Mouse (Mus musculus) ES-E14 (cell line): ENCODE results near the gene Stip1. TPM values are rescaled to one million over a fixed set of nuclear protein-coding genes. Genes with fewer than 3 reads are reported as not detected.

Experiments used
- DNase-seq: peaks from one replicate; pipeline ENCODE4 v3.0.0-alpha.2; 2013; ENCODE audit warnings: low read depth, low spot score
- H3K27ac ChIP-seq: 2 replicates; pipeline ENCODE4 v1.5.1; 2012; ENCODE audit warnings: low read depth, mild to moderate bottlenecking, low read length, moderate library complexity, mixed read lengths; ENCODE audit not compliant: poor library complexity, insufficient read depth, severe bottlenecking
- H3K36me3 ChIP-seq: 2 replicates; pipeline ENCODE4 v1.6.1; 2012; ENCODE audit warnings: mild to moderate bottlenecking, low read length, moderate library complexity, mixed read lengths; ENCODE audit not compliant: control insufficient read depth, poor library complexity, insufficient read depth, severe bottlenecking
- H3K4me1 ChIP-seq, 2 experiments: fragments of 150-350 bp in 1 of 2; sonication (generic) in 1 of 2; 2 replicates each; pipeline ENCODE4 v1.6.1; 2012; ENCODE audit warnings: low read length in 2 of 2, mild to moderate bottlenecking in 1 of 2, mixed read lengths in 1 of 2; ENCODE audit not compliant: control insufficient read depth in 2 of 2, insufficient read depth in 2 of 2, poor library complexity in 1 of 2
- H3K4me3 ChIP-seq, 2 experiments: fragments of 150-350 bp in 1 of 2; sonication (generic) in 1 of 2; 2 replicates each; pipeline ENCODE4 v1.5.1; 2012; ENCODE audit warnings: low read length in 2 of 2, low read depth in 1 of 2, mild to moderate bottlenecking in 1 of 2, mixed read lengths in 1 of 2; ENCODE audit not compliant: insufficient read depth in 1 of 2, poor library complexity in 1 of 2, severe bottlenecking in 1 of 2
- H3K9ac ChIP-seq: 2 replicates; pipeline ENCODE4 v1.6.1; 2012; ENCODE audit warnings: low read depth, mild to moderate bottlenecking, low read length, mixed read lengths; ENCODE audit not compliant: poor library complexity, insufficient read depth, severe bottlenecking
- H3K9me3 ChIP-seq: fragments of 150-350 bp; sonication (generic); 2 replicates; pipeline ENCODE4 v1.6.1; 2012; ENCODE audit warnings: low read depth, mild to moderate bottlenecking, low read length; ENCODE audit not compliant: control insufficient read depth, insufficient read depth
- CHD2 ChIP-seq: IDR thresholded peaks from 2 replicates; pipeline ENCODE4 v1.6.1; 2014; ENCODE audit warnings: mild to moderate bottlenecking, low read depth, low read length, inconsistent platforms
- HCFC1 ChIP-seq: IDR thresholded peaks from 2 replicates; pipeline ENCODE4 v1.6.1; 2012; ENCODE audit warnings: low read length, inconsistent platforms, borderline replicate concordance; ENCODE audit not compliant: insufficient read depth
- MAFK ChIP-seq: IDR thresholded peaks from 2 replicates; pipeline ENCODE4 v1.6.1; 2014; ENCODE audit warnings: mild to moderate bottlenecking, low read depth, low read length, inconsistent platforms; ENCODE audit not compliant: insufficient read depth
- ZC3H11A ChIP-seq: IDR thresholded peaks from 2 replicates; pipeline ENCODE4 v1.6.1; 2012; ENCODE audit warnings: low read depth, mild to moderate bottlenecking, inconsistent platforms, low read length, borderline replicate concordance
- ZNF384 ChIP-seq: IDR thresholded peaks from 2 replicates; pipeline ENCODE4 v1.6.1; 2012; ENCODE audit warnings: low read depth, low read length, inconsistent platforms
- in situ Hi-C, 2 experiments: fragments of 600-800 bp; cut with MboI; formaldehyde crosslinking; loops; one replicate each; pipeline ENCODE4 v1.15.1; 2025; ENCODE audit warnings: low sequenced_read_pairs in 2 of 2, inconsistent platforms in 1 of 2; ENCODE audit not compliant: unreplicated experiment in 2 of 2
- total RNA-seq: library from RNA; depleted of rRNA; stranded (reverse); fragments of 300-350 nt; gene quantifications from 2 replicates; pipeline ENCODE4 v1.2.3, GENCODE M21; 2012

Gene Stip1
- total RNA-seq, 1 experiment: 280 TPM

- Histone ChIP-seq H3K36me3 (peaks cover 20% of the 10 kb centered on the region), H3K4me3 (no peak overlapping the region)
Measured at GRCm38 (mm10) chr19:6983621-6984020, 56.1 kb downstream of the Stip1 start.

GRCm38 (mm10) chr19:6981465-6981864, 58.3 kb downstream of the Stip1 start:
- peaks cover 39% of the 10 kb centered on the region for H3K36me3 ChIP-seq
- no peak overlapping the region for H3K9ac ChIP-seq
- H3K9me3 ChIP-seq: no peaks in the 10 kb centered on the region
- TF ChIP-seq MAFK (no peak), ZNF384 (no peak), ZC3H11A (no peak), HCFC1 (no peak), CHD2 (no peak)
- peak overlapping the region in 1 of 2 experiments; percentile 80; a peak in 1 of 4 replicates for H3K4me3 ChIP-seq
- H3K27ac ChIP-seq: no peak overlapping the region
- DNase-seq: no peak
- in situ Hi-C loops: no loop called here
- H3K4me1 ChIP-seq: peaks cover 3 to 17% of the 10 kb centered on the region in 2 experiments; a peak in 3 of 4 replicates

More at GRCm38 (mm10) chr19:6983621-6984020, 56.1 kb downstream of the Stip1 start:
- no peak for DNase-seq
- in situ Hi-C loops: no loop called here
- TF ChIP-seq CHD2 (no peak), ZNF384 (no peak), HCFC1 (no peak), MAFK (no peak), ZC3H11A (no peak)
- H3K9ac ChIP-seq: no peak overlapping the region
- H3K9me3 ChIP-seq: no peaks in the 10 kb centered on the region
- H3K4me1 ChIP-seq: peaks cover 3 to 12% of the 10 kb centered on the region in 2 experiments; a peak in 3 of 4 replicates
- H3K27ac ChIP-seq: no peak overlapping the region

- Histone ChIP-seq H3K4me1 (peaks cover 3 to 15% of the 10 kb centered on the region in 2 experiments; a peak in 3 of 4 replicates), H3K27ac (peak within 1 kb of the TSS; percentile 90), H3K9me3 (no peaks in the 10 kb centered on the region), H3K36me3 (peaks cover 42% of the 10 kb centered on the region), H3K4me3 (peak within 1 kb of the TSS; percentile 80 to 93), H3K9ac (peak within 1 kb of the TSS; percentile 97)
- TF ChIP-seq HCFC1 (no peak), CHD2 (0 out of 2 replicates have a peak, but pooled peaks have one; percentile 33)
- DNase-seq: peak; percentile 98
- in situ Hi-C loops: no loop called here
Measured at GRCm38 (mm10) chr19:6980381-6981093, 59.2 kb downstream of the Stip1 start, which contains the start of gene Fkbp2. Fkbp2 (minus strand) TSS chr19:6980501.

DNA sequence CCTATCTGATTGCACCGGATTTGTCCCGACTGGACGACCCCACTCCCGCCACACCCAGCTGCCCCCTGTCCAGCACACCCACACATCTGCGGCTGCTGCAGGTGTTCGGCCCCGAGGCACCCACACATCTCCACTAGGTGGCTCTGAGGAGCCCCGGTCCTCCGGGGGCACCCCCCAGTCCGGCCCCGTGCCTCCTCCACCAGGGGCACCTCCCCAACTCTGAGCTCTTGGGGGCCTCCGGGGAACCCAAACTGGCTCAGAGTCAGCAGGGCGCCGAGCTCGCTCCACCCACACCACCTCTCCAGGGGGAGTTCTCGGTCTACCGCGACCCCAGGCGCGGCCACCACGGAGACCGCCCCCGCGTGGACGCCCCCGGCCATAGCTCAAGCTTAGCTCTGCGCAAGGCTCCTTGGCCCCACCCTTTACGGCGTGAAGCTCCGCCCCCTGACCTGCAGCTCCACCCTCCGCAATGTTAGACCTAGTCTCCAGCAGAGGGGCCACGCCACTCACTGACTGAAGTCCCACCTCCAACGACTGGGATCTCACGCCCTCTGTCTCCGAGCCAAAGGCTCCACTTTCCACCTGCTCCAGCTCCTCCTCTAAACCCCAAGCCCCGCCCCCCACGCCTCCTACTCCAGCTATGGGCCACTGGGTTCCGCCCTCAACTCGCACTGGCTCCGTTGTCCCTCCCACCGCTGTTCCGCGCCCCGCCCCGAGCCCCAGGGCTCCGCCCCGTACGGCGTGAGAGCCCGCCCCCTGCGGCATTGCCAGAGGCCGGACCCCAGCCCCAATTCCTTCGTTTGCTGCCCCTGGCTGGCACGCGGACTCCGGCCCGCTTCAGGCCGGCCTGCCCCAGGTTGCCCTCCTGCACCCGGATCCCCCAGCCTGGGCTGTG, 60.0 kb downstream of the Stip1 start:
- in situ Hi-C loops: no loop called here
- H3K4me1 ChIP-seq: peaks cover 3 to 13% of the 10 kb centered on the region in 2 experiments; a peak in 3 of 4 replicates
- H3K27ac ChIP-seq: peak overlapping the region; percentile 90
- H3K36me3 ChIP-seq: peaks cover 39% of the 10 kb centered on the region
- peak overlapping the region; percentile 80 to 93 for H3K4me3 ChIP-seq
- DNase-seq: peak; percentile 100
- no peak for TF ChIP-seq ZNF384
- peak overlapping the region; percentile 97 for H3K9ac ChIP-seq
- H3K9me3 ChIP-seq: no peaks in the 10 kb centered on the region
